Mouse (Mus musculus): ENCODE data around the gene Tcf21.

The Tcf21 gene

DNA sequence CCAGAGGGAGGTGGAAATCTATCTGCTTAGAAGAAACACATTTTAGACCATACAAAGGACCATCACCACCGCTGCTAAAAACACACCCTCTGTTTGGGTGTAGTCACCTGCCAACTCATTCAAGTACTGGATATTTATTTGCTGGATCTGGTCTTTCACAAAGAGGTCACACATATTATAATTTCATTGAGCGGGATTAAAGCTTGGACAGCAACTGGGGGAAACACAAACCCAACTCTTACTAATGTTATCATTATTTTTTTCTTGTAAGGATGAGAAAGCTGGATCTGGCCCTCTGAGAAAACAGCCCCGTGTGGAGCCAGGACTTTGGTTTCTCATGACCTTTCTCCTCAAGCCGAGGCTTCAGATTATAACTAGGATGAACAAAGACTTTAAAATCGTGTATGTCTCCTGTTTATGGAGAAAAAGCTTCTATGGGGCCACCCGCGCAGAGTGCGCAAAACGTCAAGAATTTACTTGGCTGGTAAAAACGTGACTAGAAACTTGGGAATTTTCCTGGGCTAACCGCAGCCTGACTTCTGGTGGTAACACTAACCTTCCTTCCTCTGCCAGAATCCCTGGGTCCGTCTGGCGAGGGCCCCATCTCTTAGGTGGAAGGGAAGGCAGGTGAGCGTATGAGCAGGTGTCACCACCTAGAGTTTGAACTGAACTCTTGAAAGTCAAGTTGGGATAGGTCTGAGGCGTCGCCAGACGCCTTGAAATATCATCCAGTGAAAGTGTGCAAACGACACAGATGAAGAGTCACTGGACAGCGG lies 4.3 kb downstream of the Tcf21 start:
- DNase-seq (ENCODE audit: low read depth), result no peak

DNA sequence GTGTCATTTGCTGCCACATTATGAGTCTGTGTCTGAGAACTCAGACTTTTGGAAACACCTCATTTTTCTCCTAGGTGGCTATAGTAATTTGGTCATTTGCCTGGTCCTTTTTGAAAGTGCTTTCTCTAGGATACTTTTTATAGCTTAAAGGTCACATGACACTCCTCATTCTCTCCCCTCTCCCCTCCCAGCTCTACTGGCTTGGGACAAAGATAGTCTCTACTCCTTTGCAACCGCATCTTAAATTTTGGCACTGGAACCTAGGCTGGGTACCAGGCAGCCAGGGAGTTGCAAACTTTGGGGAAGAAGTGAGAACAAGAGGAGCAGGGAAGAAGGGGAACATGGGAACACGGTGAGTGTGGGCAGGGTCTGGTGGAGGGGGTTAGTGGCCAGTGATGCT lies 5.2 kb downstream of the Tcf21 start:
- DNase-seq (ENCODE audit: low read depth), result no peak

DNA sequence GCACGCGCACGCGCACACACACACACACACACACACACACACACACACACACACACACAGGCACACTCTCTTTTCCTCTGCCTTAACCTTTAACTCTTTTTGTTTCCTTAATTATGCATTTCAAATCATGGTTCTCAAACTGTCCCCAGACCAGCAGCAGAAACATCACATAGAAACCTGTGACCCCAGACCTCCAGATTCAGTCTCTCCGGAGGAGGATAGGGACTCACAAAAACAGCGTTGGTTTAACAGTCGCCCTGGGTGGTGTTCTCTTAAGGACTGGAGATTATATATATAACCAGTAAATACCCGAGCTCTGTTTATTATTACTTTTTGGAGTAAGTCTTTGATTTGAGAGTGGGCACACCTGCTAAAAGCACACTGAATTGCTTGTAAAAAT lies 5.7 kb downstream of the Tcf21 start:
- DNase-seq (ENCODE audit: low read depth), result no peak

DNA sequence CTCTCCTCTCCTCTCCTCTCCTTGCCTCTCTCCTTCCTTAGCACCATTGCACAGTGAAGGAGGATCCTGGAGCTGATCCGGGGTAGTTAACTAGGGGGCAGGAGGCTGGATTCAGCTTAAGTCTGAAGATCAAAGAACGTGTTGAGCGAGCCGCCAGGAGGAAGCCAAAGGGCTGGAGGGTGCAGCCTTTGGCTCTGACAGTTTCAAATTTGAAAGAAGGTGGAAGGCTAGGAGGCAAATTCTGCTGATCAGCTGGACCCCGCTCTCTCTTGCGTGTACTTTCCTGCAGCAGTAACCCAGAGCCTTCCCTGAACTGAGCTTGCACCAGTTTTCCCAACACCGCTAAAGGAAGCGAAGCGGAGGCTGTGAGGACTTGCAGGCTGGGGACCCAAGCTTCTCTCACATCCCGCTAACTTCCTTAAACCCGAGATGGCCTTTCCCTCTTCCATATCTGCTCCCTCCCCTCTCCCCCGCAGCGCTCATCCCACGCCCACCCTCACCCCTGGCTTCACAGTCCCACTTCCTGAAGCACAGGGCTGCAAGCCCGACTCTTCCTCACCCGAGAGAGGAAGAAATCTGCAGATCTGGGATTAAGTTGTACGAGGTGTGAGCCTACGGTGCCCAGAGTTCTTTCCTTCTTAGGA lies 6.5 kb downstream of the Tcf21 start:
- DNase-seq (ENCODE audit: low read depth), result no peak

DNA sequence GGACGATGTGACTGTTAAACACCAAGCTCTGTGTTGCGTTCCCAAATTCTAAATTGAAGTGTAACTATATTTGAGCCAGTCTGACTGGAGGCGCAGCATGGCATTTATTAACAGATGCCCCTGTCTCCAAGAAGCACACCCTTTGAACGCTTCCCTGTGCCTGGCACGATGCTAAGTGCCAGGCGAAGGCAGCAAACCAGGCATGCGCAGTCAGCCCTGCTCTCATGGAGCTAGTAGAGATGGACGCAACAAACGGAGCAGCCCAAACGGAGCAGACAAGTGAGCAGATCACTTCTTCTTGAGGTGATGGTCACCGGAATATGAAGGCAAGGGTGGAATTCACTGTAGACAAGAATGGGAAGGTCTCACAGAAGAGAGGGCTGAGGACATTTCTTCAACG lies 8.1 kb downstream of the Tcf21 start:
- no peak for DNase-seq (ENCODE audit: low read depth)

DNA sequence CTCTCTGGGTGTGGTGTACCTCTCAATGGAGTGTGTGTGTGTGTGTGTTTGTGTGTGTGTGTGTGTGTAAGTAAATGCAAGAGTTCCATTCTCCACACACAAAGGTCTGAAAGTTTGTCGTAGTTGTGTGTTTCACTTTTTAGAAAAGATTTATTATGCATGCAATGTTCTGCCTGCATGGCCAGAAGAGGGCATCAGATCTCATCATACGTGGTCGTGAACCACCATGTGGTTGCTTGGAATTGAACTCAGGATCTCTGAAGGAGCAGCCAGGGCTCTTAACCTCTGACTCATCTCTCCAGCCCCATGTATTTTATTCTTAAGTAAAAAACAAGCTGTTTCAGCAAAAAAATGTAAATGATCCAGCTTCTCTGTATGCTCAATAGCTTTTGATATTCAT lies 37.3 kb downstream of the Tcf21 start:
- peak; percentile 30 for DNase-seq (ENCODE audit: low read depth)

DNA sequence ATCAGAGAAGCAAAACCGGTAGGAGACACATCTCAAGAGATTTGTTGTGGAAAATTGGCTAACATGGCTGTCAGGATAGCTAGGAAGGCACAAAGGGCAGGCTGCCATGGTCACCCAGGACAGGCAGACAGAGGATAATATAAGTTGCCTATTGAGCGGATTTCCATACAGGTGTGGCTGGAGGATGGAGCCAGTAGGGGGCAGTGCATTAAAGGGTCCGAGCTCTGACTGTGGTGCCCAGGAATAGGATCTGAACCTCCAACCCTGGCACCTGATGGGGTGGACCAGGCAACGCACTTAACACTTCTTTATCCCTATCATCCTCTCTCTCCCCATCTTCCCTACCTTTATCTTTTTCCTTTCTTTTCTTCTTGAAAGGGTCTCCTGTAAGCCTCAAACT lies 38.5 kb downstream of the Tcf21 start:
- DNase-seq (ENCODE audit: low read depth), result peak; percentile 13

DNA sequence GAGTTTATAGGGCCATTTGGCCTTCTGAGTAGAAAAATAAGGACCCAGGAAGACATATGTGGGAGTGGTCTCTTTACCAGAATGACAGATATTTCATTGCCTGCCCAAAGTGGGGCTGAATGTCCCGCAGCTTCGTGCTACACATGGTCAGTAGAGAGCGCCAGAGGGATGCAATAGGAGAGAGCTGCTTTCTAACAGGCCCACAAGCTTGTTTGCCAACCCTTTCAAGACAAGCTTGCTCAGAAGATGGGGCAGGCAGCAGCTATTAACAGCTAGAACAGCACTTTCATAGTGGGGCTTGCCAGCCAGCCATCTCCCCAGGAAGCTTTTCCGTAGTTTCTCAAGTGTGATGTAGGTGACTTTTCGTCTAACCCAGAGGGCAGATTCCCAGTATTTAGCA lies 42.0 kb downstream of the Tcf21 start:
- peak; percentile 13 for DNase-seq (ENCODE audit: low read depth)

DNA sequence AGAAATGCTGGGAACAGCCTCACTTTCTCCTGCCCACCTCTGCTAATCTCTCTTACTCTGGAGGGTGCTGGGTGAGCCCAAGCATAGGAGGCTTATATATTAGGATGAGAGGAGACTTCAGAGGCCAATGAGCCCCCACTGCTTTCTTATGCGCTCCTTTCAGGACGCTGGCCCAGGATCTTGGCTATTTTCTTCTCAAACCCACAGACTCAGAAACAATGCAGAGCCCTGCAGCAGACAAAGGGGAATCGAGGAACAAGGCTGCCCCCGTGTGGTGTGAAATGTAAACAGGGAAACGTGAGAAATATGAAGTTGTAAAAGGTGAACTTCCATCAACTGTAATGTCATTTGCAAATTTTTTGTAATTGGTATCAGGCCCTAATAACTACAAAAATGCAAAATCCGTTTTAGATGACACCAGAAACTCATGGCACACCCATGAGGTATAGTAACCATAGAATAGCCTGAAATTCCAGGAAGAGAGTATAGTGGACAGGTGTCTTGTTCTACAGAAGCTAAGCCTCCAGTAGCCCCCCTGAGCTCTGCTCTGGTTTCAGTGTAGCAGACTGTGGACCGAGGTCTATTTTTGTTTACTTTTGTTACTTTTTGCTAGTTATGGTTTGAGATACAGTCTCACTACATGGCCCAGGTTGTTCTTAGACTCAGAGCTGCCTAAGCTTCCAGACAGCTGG lies 43.8 kb downstream of the Tcf21 start:
- peak; percentile 36 for DNase-seq (ENCODE audit: low read depth)

DNA sequence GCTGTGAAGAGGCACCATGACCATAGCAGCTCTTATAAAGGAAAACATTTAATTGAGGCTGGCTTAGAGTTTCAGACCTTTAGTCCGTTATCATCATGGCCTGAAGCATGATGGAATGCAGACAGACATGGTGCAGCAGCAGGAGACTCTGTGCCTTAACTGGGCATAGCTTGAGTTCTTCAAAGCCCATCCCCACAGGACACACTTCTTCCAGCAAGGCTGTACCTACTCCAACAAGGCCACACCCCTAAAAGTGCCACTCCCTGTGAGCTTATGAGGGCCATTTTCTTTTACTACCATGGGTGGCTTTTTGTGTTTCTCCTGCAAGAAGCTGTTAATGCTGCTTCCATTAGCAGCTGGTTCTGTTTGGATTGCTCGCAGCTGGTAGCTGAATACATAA lies 44.5 kb downstream of the Tcf21 start:
- DNase-seq (ENCODE audit: low read depth), result no peak

DNA sequence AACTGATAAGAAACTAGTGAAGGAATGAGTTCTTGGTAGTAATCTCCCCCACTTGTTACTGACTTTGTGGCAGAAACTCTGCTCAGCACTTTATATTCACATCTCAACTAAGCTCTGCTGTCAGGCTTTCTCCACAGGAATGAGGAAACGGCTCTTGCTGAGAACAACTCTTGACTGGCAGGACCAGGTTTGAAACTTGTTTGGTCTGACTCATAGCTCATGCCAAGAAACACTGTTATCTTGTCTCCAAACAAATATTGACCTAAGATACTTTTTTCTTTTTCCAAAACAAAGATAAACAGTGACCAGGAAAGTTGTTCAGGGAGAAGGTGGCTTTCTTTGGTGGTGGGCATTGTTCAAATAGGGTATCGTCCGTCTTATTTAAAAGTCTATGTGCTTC lies 45.3 kb downstream of the Tcf21 start:
- no peak for DNase-seq (ENCODE audit: low read depth)

Measured in 416B (cell line).